Mouse (Mus musculus): ENCODE measurements at regions not wholly inside any gene's neighbourhood (a gene's known extent, or its start where the extent isn't known, plus 50 kb on each side); places are given as distances from the start of the nearest gene placed in this dataset.

- TF ChIP-seq CTCF (IDR thresholded peaks at IDR 0.05; ENCODE audit: control insufficient read depth, insufficient read depth, insufficient read length) (no peak), MAX (IDR thresholded peaks at IDR 0.05) (no peak), MYOG (IDR thresholded peaks at IDR 0.05; ENCODE audit: control insufficient read depth, extremely low read depth, insufficient read length) (no peak)
Observed at GRCm38 (mm10) chr13:47720645-47721044, 540.4 kb upstream of the Id4 start.

All from C2C12 (cell line).